Mouse (Mus musculus) forebrain, embryonic 12.5 days (tissue): ENCODE data around the gene Fam114a1. TPM values are rescaled to one million over a fixed set of nuclear protein-coding genes. Genes with fewer than 3 reads are reported as not detected.

ENCODE experiments used
- ATAC-seq: fragments of 200-750 bp; cut with Nextera tagmentation; 2 replicates; pipeline ENCODE4 v1.8.0; 2017; ENCODE audit warnings: moderate TSS enrichment; ENCODE audit not compliant: low FRiP score
- H3K27ac ChIP-seq: fragments of 300-500 bp; sonication (generic); 2 replicates; pipeline ENCODE4 v1.5.1; 2016; ENCODE audit warnings: mild to moderate bottlenecking
- H3K27me3 ChIP-seq: fragments of 300-500 bp; sonication (generic); 2 replicates; pipeline ENCODE4 v1.6.1; 2016; ENCODE audit warnings: mild to moderate bottlenecking
- H3K36me3 ChIP-seq: fragments of 300-500 bp; sonication (generic); replicated peaks from 2 replicates; pipeline ENCODE4 v1.6.1; 2016; ENCODE audit warnings: mild to moderate bottlenecking
- H3K4me1 ChIP-seq: fragments of 300-500 bp; sonication (generic); 2 replicates; pipeline ENCODE4 v1.6.1; 2016
- H3K4me2 ChIP-seq: fragments of 300-500 bp; sonication (generic); 2 replicates; pipeline ENCODE4 v1.6.1; 2016; ENCODE audit warnings: mild to moderate bottlenecking, moderate library complexity
- H3K4me3 ChIP-seq: fragments of 300-500 bp; sonication (generic); replicated peaks from 2 replicates; pipeline ENCODE4 v1.5.1; 2016; ENCODE audit warnings: mild to moderate bottlenecking
- H3K9ac ChIP-seq: fragments of 300-500 bp; sonication (generic); 2 replicates; pipeline ENCODE4 v1.6.1; 2016; ENCODE audit warnings: mild to moderate bottlenecking
- H3K9me3 ChIP-seq: fragments of 300-500 bp; sonication (generic); 2 replicates; pipeline ENCODE4 v1.6.1; 2016
- WGBS: fragments of 180-500 bp; shearing (Covaris S2); methylation state at CpG from one replicate; pipeline ENCODE4 v1.1.7; 2016; 5-methylcytosine and 5-hydroxymethylcytosine counted together
- polyA plus RNA-seq: library from polyadenylated mRNA; unstranded; fragments of >200 nt; fragmentation: Nextera tagmentation; extraction: Ambion mirVana; gene quantifications from 2 replicates; pipeline ENCODE4 v1.2.1, GENCODE M21; 2016

The Fam114a1 gene
- polyA plus RNA-seq, 1 experiment from 2014 or later = 15.0 TPM

DNA sequence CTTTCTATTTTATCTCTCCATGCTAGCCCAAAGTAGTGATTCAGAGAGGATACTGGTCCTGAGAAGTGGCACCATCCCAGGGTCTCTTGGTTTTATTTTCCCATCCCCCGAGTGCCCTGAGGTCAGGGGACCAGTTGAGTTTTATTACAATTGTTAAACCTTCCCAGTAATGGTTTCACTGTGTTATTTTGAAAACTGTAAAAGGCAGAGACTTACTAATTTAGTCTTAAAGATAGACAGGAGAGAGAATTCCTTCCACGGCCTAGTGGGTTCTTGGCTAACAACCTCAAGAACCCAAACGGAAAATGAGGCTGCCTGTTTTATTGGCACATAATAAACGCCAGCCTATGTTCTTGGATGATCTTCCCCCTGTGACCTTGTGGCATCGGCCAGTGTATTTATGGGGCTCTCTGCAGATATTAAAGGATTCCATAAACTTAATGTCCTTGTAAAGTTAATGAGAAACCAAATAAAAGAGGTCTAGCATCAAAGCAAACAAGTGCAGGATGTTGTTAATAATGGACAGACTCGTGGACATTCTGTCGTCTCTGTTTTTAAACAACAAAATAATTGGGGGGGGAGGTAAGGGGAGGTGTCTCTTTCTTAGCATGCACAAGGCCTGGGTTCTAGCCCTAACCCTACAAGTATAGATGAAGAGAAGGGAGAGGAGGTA, 42.2 kb downstream of the Fam114a1 start:
- Histone ChIP-seq H3K4me2 (no peak overlapping the region), H3K27ac (no peak overlapping the region), H3K4me1 (0 out of 2 replicates have a peak, but pooled peaks cover 3% of the 10 kb centered on the region), H3K9me3 (no peaks in the 10 kb centered on the region), H3K36me3 (0 out of 2 replicates have a peak, but pooled peaks cover 3% of the 10 kb centered on the region), H3K4me3 (no peak overlapping the region), H3K27me3 (no peaks in the 10 kb centered on the region), H3K9ac (no peak overlapping the region)
- 77% methylated on average over 7 of the region's 7 CpGs for WGBS
- ATAC-seq = no peak

DNA sequence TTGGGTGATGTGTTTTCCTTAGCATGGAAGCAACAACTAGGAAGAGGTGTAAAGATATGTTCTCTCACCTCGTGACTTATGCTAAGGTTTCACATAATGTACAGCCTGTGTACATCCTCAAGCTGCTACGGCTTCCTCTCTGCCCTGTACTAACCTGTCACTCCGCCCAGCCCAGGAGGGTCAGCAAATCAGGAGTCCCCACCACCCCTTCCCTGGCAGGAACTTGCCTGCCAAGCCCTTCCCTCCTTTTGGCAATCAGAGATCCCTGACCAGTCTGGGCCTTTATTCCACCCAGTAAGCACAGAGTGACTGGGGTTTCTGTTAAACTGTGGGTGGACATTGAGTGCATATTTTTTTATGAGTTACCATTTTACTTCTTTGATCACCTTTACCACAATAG, 45.6 kb downstream of the Fam114a1 start:
- Histone ChIP-seq H3K27me3 (no peaks in the 10 kb centered on the region), H3K36me3 (0 out of 2 replicates have a peak, but pooled peaks cover 1% of the 10 kb centered on the region), H3K4me1 (0 out of 2 replicates have a peak, but pooled peaks cover 3% of the 10 kb centered on the region), H3K4me2 (no peak overlapping the region), H3K27ac (no peak overlapping the region), H3K4me3 (no peak overlapping the region), H3K9ac (no peak overlapping the region), H3K9me3 (no peaks in the 10 kb centered on the region)
- no peak for ATAC-seq
- WGBS = 89% methylated on average over 3 of the region's 3 CpGs

DNA sequence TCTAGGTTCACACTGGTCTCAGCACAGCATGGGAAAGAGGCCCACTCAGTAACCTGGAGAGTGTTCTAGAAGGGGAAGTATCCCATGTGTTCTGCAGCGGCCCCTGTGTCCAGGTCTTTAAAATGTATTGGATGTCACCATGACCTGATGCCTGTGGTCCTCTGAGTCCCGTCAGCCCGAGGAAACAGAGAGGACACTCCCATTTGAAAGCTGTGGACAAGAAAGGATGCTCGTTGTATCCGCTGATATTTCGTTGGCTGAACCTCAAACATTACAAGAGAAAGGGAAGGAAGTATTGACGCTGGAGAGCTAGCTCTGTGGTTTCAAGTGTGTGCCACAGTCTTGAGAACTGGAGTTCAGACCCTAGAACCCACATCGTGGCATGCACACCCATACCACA, 49.2 kb downstream of the Fam114a1 start:
- Histone ChIP-seq H3K4me2 (no peak overlapping the region), H3K36me3 (no peaks in the 10 kb centered on the region), H3K4me1 (no peaks in the 10 kb centered on the region), H3K9me3 (no peaks in the 10 kb centered on the region), H3K9ac (no peak overlapping the region), H3K27me3 (no peaks in the 10 kb centered on the region), H3K4me3 (no peak overlapping the region), H3K27ac (no peak overlapping the region)
- WGBS = 86% methylated on average over 8 of the region's 8 CpGs
- ATAC-seq = no peak

DNA sequence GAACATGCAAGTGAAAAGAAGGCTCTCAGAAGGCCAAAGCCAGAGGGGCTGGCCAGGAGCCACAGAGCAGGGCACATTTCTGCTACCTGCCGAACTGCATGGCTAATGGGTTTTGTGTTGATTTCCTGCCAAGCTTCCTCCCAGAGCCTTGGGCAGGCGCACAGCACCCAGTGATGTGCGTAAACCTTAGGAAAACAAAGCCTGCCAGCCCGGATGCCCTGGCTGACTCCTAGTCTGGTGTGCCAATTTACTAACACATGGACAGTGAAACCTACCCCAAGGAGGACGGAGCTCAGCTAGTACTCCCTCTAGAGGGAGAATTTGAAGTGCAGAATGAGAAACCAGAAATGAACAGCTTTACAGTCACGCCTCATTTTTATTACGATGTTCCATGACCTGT, 50.0 kb downstream of the Fam114a1 start:
- no peaks in the 10 kb centered on the region for H3K9me3 ChIP-seq
- H3K9ac ChIP-seq = no peak overlapping the region
- no peaks in the 10 kb centered on the region for H3K4me1 ChIP-seq
- no peak overlapping the region for H3K4me2 ChIP-seq
- 70% methylated on average over 7 of the region's 7 CpGs for WGBS
- no peak overlapping the region for H3K4me3 ChIP-seq
- no peaks in the 10 kb centered on the region for H3K36me3 ChIP-seq
- no peak for ATAC-seq
- H3K27ac ChIP-seq = no peak overlapping the region
- H3K27me3 ChIP-seq = no peaks in the 10 kb centered on the region

DNA sequence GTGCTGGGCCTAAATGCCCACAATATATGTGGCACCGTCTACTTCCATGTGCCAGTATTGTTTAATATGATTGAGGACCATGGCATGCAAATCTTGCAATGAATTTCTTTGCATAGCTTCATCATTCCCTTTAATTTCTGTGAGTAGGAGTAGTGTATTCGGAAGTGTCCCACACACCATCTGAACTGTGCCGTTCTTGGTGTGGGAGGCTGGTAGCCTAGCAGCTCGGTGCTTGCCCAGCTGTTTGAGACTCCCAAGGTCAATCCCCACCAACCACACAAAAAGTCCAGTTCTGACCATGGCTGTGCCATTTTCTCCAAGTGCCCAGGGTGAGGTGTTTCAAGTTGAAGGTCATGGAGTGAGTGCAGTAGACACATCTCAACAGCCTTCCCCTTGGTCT, 52.1 kb downstream of the Fam114a1 start:
- Histone ChIP-seq H3K9ac (no peak overlapping the region), H3K4me1 (peaks cover 1% of the 10 kb centered on the region; the same call in 1 of the 2 replicates), H3K27ac (no peak overlapping the region), H3K27me3 (no peaks in the 10 kb centered on the region), H3K4me3 (no peak overlapping the region), H3K9me3 (no peaks in the 10 kb centered on the region), H3K4me2 (no peak overlapping the region), H3K36me3 (no peaks in the 10 kb centered on the region)
- ATAC-seq = no peak
- WGBS = 96% methylated on average over 4 of the region's 4 CpGs

DNA sequence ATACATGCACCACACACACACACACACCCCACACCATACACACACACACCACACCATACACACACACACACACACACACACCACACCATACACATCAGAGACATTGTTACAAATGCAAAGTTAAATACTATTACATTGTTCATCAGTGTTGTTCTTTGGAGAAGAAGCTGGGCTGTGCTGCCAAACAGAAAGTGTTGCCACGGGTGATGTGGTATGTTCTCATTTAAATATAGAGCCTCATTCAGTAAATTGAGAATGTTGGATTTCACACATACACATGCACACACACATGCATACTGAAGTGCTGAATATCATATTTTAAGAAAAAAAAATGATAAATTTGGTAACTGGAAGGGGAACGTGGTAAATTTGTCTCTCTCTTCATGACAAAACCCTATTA, 54.8 kb downstream of the Fam114a1 start:
- no peak overlapping the region for H3K4me2 ChIP-seq
- no peak overlapping the region for H3K4me3 ChIP-seq
- peaks cover 10% of the 10 kb centered on the region for H3K4me1 ChIP-seq
- no peak overlapping the region for H3K27ac ChIP-seq
- no peak overlapping the region for H3K9ac ChIP-seq
- no peaks in the 10 kb centered on the region for H3K27me3 ChIP-seq
- ATAC-seq = no peak
- H3K9me3 ChIP-seq = no peaks in the 10 kb centered on the region
- no peaks in the 10 kb centered on the region for H3K36me3 ChIP-seq
- WGBS = 89% methylated on average over 2 of the region's 2 CpGs

DNA sequence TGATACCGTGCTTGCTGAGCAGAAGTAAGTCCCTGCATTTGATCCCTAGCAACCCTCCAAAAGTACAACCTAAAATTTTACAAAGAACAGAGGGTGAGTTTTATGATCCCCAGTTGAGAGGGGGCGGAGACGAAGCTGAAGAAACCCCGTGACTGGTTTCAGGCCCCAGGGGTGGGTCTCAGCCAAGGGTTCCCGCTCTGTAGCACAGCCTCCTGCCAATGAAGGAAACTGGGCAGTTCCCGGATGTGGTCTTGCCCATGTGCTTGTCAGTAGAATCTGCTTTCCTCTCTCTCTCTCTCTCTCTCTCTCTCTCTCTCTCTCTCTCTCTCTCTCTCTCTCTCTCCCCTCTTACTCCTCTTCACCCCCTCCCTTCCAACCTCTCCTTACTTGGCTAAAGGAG, 56.0 kb downstream of the Fam114a1 start:
- ATAC-seq = no peak
- Histone ChIP-seq H3K36me3 (no peaks in the 10 kb centered on the region), H3K4me2 (no peak overlapping the region), H3K27ac (no peak overlapping the region), H3K27me3 (no peaks in the 10 kb centered on the region), H3K4me3 (no peak overlapping the region), H3K9me3 (no peaks in the 10 kb centered on the region), H3K4me1 (peaks cover 10% of the 10 kb centered on the region), H3K9ac (no peak overlapping the region)
- 74% methylated on average over 6 of the region's 6 CpGs for WGBS

DNA sequence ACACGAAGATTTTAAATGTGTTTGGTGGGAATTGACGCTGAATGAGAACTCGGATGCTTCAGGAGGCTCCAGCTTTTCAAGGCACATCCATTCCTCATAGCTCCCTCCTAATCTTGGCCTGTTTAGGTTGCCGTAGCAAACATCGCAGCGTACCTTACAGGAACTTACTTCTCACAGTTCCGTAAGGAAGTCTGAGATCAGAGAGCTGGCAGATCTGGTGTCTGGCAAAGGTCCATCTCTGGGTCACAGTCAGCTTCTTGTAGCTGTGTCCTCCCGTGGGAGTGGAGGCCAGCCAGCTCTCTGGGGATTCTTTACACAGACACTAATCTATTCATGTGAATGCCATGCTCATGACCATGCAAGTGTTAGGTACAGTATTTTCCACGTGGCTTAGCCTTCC, 56.9 kb downstream of the Fam114a1 start:
- H3K27me3 ChIP-seq = no peaks in the 10 kb centered on the region
- no peak overlapping the region for H3K9ac ChIP-seq
- H3K4me2 ChIP-seq = no peak overlapping the region
- H3K9me3 ChIP-seq = no peaks in the 10 kb centered on the region
- H3K4me3 ChIP-seq = no peak overlapping the region
- H3K4me1 ChIP-seq = peaks cover 10% of the 10 kb centered on the region
- WGBS = 84% methylated on average over 9 of the region's 9 CpGs
- ATAC-seq = no peak
- no peak overlapping the region for H3K27ac ChIP-seq
- H3K36me3 ChIP-seq = no peaks in the 10 kb centered on the region

DNA sequence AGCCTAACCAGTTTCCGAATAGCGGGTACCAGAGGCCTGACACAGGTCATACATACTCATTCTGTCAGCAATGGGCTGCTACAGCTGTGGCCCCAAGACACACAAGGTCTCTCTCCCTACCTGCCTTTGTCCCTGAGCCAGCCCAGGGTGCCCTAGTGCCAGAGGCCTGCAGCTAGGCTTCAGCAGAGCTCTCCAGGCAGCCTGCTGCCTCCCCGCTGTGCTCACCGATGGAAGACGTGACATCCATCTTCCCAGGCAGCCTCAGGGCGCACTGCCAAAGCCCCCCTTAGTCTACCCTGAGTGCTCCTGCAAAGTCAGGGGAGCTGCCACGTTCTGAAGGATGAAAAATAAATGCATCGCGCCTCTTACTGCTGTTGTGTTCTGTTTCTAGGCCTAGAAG, 58.1 kb downstream of the Fam114a1 start:
- 44% methylated on average over 9 of the region's 9 CpGs for WGBS
- peak; percentile 58; the same call in 1 of the 2 replicates for ATAC-seq
- H3K9me3 ChIP-seq = no peaks in the 10 kb centered on the region
- no peaks in the 10 kb centered on the region for H3K27me3 ChIP-seq
- H3K36me3 ChIP-seq = no peaks in the 10 kb centered on the region
- no peak overlapping the region for H3K4me2 ChIP-seq
- peak overlapping the region; percentile 59 for H3K27ac ChIP-seq
- no peak overlapping the region for H3K9ac ChIP-seq
- no peak overlapping the region for H3K4me3 ChIP-seq
- H3K4me1 ChIP-seq = peaks cover 10% of the 10 kb centered on the region

DNA sequence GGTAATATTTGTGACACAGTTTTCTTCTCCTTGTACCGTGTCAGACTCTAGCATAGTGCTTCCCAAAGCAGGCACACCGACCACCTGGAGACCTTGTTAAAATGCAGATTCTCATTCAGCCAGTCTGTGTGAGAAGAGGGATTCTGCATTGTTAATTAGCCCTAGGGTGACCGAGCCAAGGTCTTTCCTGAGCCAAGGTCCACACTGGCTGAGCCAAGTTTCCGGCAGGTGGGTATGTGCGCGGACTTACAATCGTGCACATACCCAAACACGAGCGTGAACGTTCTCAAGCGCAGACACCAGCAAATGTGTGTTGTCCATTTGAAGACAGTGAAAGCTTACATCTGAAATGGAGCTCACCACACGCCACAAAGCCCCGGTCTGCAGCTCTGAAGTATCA, 66.7 kb downstream of the Fam114a1 start:
- Histone ChIP-seq H3K9ac (no peak overlapping the region), H3K27ac (no peak overlapping the region), H3K4me2 (no peak overlapping the region), H3K36me3 (no peaks in the 10 kb centered on the region), H3K27me3 (no peaks in the 10 kb centered on the region), H3K9me3 (no peaks in the 10 kb centered on the region), H3K4me1 (peaks cover 7% of the 10 kb centered on the region), H3K4me3 (no peak overlapping the region)
- no peak for ATAC-seq
- 55% methylated on average over 13 of the region's 13 CpGs for WGBS

DNA sequence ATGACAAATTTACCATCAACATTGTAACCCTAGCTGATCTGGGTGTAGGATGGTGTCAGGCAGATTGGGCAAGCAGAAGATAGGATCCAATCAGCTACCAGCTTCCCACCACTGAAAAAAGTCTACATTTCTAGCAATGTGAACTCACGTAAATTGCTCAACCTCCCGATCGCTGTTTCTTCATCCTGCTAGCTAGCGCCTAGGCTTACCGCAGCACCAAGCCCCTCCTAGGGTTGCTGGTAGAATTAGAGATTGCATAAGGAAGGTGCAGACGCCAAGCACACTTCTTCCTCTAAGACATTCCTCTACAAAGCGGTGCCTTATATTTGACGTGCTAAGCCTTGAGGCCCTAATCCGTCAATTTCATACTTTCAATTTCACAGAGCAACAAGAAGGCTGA, 68.4 kb downstream of the Fam114a1 start:
- ATAC-seq = no peak
- Histone ChIP-seq H3K27ac (no peak overlapping the region), H3K9ac (no peak overlapping the region), H3K27me3 (no peaks in the 10 kb centered on the region), H3K4me2 (no peak overlapping the region), H3K4me3 (no peak overlapping the region), H3K9me3 (no peaks in the 10 kb centered on the region), H3K4me1 (peaks cover 7% of the 10 kb centered on the region), H3K36me3 (no peaks in the 10 kb centered on the region)
- 83% methylated on average over 9 of the region's 9 CpGs for WGBS

DNA sequence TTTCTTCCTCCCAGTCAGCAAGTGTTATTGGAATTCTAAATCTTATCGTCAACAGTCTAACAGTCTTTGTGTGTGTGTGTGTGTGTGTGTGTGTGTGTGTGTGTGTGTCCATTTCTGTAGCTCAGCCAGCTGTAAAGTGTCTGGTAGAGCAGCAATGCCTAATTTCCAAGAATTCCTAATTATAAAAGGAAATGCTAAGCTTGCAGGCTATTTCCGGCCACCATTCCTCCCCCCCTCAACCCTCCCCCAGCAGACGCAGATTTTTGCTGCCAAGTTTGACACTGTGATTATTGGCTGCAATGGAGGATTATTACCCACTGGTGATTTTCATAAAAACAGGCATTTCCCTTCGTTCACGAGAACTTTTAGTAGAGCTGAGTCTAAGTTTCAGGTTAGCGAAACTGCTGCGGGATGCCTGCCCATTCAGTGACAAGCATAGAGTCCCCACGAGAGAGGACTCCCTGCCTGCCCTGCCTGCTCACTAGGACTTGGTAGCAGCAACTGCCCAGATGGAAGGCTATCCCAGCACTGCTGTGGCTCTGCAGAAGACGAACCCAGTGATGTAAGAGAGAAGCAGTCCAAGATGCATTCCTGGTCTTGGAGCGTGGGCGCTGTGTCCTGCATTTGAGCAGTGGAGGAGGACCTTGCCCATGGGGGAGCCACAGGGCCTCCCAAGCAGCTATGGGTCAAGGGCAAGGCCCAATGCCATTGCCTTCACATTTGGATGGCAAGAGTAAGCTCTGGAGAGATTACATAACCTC, 69.1 kb downstream of the Fam114a1 start:
- no peaks in the 10 kb centered on the region for H3K9me3 ChIP-seq
- ATAC-seq = no peak
- no peaks in the 10 kb centered on the region for H3K36me3 ChIP-seq
- H3K4me2 ChIP-seq = no peak overlapping the region
- H3K4me3 ChIP-seq = no peak overlapping the region
- WGBS = 75% methylated on average over 11 of the region's 11 CpGs
- no peak overlapping the region for H3K27ac ChIP-seq
- no peak overlapping the region for H3K9ac ChIP-seq
- peaks cover 7% of the 10 kb centered on the region for H3K4me1 ChIP-seq
- no peaks in the 10 kb centered on the region for H3K27me3 ChIP-seq

DNA sequence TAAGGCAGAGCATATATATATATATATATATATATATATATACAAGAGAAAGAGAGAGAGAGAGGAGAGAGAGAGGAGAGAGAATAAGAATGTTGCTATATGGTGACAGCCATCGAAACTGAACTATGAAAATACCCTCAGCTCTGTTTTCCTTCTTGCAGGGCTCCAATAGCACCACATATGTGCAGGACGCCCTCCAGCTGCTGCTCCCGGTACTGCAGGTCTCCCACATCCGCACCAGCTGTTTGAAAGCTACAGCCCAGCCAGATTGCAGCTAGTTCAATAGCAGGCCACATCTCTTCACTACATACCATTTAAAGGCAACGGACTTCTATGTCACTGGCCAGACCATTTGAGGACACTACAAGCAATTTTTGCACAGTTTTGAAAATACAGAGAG, 70.6 kb downstream of the Fam114a1 start:
- no peaks in the 10 kb centered on the region for H3K36me3 ChIP-seq
- H3K4me2 ChIP-seq = no peak overlapping the region
- no peak overlapping the region for H3K9ac ChIP-seq
- no peak overlapping the region for H3K27ac ChIP-seq
- no peaks in the 10 kb centered on the region for H3K27me3 ChIP-seq
- H3K4me1 ChIP-seq = peaks cover 7% of the 10 kb centered on the region
- 59% methylated on average over 5 of the region's 5 CpGs for WGBS
- ATAC-seq = no peak
- no peaks in the 10 kb centered on the region for H3K9me3 ChIP-seq
- H3K4me3 ChIP-seq = no peak overlapping the region
